Mouse (Mus musculus) induced T-regulatory cell, adult 2 months (primary cell): ENCODE results near the gene Vmn1r194.
"Not testable (repeated sequence)": the region's sequence is repeated elsewhere in the genome, so short reads cannot be mapped to it uniquely, and the experiment has no call there.

Experiments used
- DNase-seq: peaks from one replicate; pipeline ENCODE4 v3.0.0-alpha.2; 2012; ENCODE audit warnings: low read depth

Gene Vmn1r194

GRCm38 (mm10) chr13:22243915-22244314 is at the start of gene Vmn1r194:
Gene Vmn1r194, plus strand, starts transcription at chr13:22244215.
- no peak for DNase-seq

DNA sequence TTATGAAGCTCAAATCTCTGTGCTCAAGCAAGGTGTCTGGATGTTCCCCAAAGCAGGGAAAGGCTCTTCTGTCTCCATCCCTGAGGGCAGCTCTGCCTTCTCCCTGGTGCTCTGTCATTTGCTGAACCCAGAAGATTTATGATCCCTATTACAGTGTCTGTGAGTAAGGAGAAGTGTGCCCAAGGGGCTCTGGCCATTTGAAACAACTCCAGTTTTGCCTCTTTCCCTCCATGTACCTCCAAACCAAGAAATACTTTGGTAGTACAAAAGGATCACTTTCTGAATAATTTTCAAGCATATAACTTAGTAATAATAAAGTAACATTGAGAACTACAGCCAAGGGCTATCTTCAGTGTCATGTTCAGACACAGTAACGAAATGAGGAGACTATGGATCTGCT is 21.0 kb upstream of the Vmn1r194 start, which contains the start of gene Vmn1r193:
Vmn1r193 (minus strand) TSS at position 101 of the 400 bp plus-strand sequence.
- DNase-seq = not testable (repeated sequence)

DNA sequence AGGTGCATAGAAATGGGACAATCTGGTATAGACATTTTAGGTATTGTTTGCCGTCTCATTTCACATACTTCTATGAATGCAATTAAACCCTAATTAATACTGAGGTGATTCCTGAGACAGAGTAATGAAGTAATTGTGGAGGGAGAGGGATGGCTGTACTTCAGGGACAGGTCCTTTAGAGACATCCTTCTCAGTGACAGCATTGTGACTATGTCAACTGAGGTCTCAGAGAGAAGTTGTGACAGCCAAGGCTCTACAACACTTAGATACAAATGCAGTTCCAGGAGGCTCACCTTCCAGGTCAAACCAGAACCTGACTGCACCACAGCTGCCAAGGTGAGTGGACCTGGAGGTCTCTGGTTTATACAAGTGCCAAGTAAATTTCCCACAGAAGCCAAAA is 26.2 kb downstream of the Vmn1r194 start, which contains the start of gene Vmn1r195:
Vmn1r195 (plus strand) TSS at position 301 of the 400 bp plus-strand sequence.
- not testable (repeated sequence) for DNase-seq

DNA sequence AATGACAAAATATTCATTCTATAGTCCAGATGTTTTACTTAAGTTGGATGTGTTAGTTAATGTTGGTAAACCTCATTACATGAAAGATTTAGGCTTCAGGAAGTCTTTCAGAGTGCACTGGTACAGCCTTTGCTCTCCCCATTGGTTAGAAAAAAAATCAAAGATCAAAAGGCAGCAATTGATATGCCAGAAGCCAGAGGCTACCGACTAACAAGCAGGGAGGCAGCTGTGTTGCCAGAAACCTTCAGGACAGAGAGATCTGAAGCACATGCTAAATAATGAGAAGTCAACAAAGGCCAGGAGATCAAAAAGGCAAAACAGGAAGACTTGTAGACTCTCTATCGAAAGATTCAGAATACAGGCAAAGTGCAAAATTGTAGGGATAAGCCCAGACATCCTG is 27.7 kb downstream of the Vmn1r194 start:
- DNase-seq = no peak

GRCm38 (mm10) chr13:22284578-22284977 is 40.6 kb downstream of the Vmn1r194 start:
- DNase-seq = no peak

DNA sequence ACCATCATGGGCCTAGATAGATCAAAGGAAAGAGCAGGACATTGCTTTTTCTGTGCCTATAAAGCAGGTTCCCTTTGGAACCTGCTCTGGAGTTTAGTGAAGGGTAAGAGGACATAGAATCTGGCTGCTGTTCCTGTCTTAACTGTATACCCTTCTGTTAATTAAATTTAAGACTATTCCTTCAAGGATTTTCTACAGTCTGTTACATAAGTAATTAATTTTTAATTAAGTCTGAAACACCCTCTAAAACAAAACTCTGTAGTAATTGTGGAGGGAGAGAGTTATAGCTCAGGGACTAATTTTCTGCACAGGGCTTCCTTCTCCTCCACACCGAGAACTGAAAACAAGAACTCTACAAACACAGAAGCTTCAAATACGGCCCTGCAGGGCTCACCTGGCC is 45.6 kb downstream of the Vmn1r194 start, which contains the start of gene Vmn1r196:
Vmn1r196 (plus strand) TSS at position 301 of the 400 bp plus-strand sequence.
- DNase-seq = no peak
